Mouse (Mus musculus) kidney, embryonic 15.5 days (tissue): ENCODE measurements around the gene Lurap1l. TPM values are rescaled to one million over a fixed set of nuclear protein-coding genes. Genes with fewer than 3 reads are reported as not detected.

Source experiments
- ATAC-seq: fragments of 200-750 bp; cut with Nextera tagmentation; replicated peaks from 2 replicates; pipeline ENCODE4 v1.8.0; 2017; ENCODE audit warnings: moderate TSS enrichment; ENCODE audit not compliant: low FRiP score
- H3K27ac ChIP-seq: fragments of 300-500 bp; sonication (generic); 2 replicates; pipeline ENCODE4 v1.5.1; 2015; ENCODE audit warnings: mild to moderate bottlenecking, inconsistent platforms
- H3K27me3 ChIP-seq: fragments of 300-500 bp; sonication (generic); 2 replicates; pipeline ENCODE4 v1.6.1; 2015; ENCODE audit warnings: inconsistent platforms
- H3K36me3 ChIP-seq: fragments of 300-500 bp; sonication (generic); 2 replicates; pipeline ENCODE4 v1.6.1; 2015; ENCODE audit warnings: inconsistent platforms
- H3K4me1 ChIP-seq: fragments of 300-500 bp; sonication (generic); 2 replicates; pipeline ENCODE4 v1.6.1; 2015; ENCODE audit warnings: inconsistent platforms
- H3K4me2 ChIP-seq: fragments of 300-500 bp; sonication (generic); 2 replicates; pipeline ENCODE4 v1.6.1; 2015; ENCODE audit warnings: moderate library complexity, mild to moderate bottlenecking, inconsistent platforms
- H3K4me3 ChIP-seq: fragments of 300-500 bp; sonication (generic); replicated peaks from 2 replicates; pipeline ENCODE4 v1.5.1; 2015; ENCODE audit warnings: mild to moderate bottlenecking, inconsistent platforms
- H3K9ac ChIP-seq: fragments of 300-500 bp; sonication (generic); 2 replicates; pipeline ENCODE4 v1.6.1; 2015; ENCODE audit warnings: mild to moderate bottlenecking, inconsistent platforms
- H3K9me3 ChIP-seq: fragments of 300-500 bp; sonication (generic); replicated peaks from 2 replicates; pipeline ENCODE4 v1.6.1; 2016; ENCODE audit warnings: inconsistent platforms
- WGBS: fragments of 180-500 bp; shearing (Covaris S2); methylation state at CpG from one replicate; pipeline ENCODE4 v1.1.7; 2015; ENCODE audit warnings: mixed read lengths; 5-methylcytosine and 5-hydroxymethylcytosine counted together
- polyA plus RNA-seq: library from polyadenylated mRNA; unstranded; fragments of >200 nt; fragmentation: Nextera tagmentation; extraction: Ambion mirVana; gene quantifications from 2 replicates; pipeline ENCODE4 v1.2.1, GENCODE M21; 2015

The Lurap1l gene
- 13.6 and 15.0 TPM in 2 replicates for polyA plus RNA-seq

DNA sequence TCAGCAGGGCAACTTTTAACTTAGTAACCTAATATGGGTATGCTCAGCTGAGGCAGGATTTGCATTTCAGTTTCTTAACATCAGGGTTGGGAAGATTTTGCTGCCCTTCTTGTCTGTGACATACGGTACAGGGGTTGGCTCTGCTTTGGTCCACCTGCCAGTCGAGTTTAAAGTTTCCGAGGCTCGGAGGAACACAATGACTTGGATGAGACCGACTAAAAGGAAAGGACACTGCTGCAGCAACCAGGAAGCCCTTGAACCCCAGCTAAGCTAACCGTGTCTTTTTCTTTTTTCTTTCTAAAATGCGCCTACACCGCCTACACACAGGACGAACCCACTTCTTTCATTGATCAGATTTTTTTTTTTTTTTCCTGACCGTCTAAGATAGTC, at the start of gene Lurap1l:
Lurap1l (plus strand) TSS at position 166 of the 390 bp plus-strand sequence.
- no peaks in the 10 kb centered on the region; the same call in 1 of the 2 replicates for H3K36me3 ChIP-seq
- peak within 1 kb of the TSS; percentile 86 for H3K4me3 ChIP-seq
- H3K27me3 ChIP-seq, result no peaks in the 10 kb centered on the region
- peaks cover 14% of the 10 kb centered on the region for H3K4me1 ChIP-seq
- 1% methylated on average over 10 of the region's 10 CpGs for WGBS
- no peaks in the 10 kb centered on the region for H3K9me3 ChIP-seq
- ATAC-seq, result peak; percentile 67
- H3K27ac ChIP-seq, result peak within 1 kb of the TSS; percentile 93
- peak within 1 kb of the TSS; percentile 84 for H3K9ac ChIP-seq
- peak within 1 kb of the TSS; percentile 84 for H3K4me2 ChIP-seq

GRCm38 (mm10) chr4:80862962-80863361, 47.5 kb upstream of the Lurap1l start:
- H3K27me3 ChIP-seq, result no peaks in the 10 kb centered on the region
- no peak overlapping the region for H3K4me3 ChIP-seq
- ATAC-seq, result no peak
- H3K27ac ChIP-seq, result no peak overlapping the region
- H3K4me1 ChIP-seq, result peaks cover 6% of the 10 kb centered on the region; the same call in 1 of the 2 replicates
- no peak overlapping the region for H3K9ac ChIP-seq
- H3K36me3 ChIP-seq, result no peaks in the 10 kb centered on the region
- 87% methylated on average over 9 of the region's 9 CpGs for WGBS
- H3K9me3 ChIP-seq, result no peaks in the 10 kb centered on the region
- no peak overlapping the region for H3K4me2 ChIP-seq

DNA sequence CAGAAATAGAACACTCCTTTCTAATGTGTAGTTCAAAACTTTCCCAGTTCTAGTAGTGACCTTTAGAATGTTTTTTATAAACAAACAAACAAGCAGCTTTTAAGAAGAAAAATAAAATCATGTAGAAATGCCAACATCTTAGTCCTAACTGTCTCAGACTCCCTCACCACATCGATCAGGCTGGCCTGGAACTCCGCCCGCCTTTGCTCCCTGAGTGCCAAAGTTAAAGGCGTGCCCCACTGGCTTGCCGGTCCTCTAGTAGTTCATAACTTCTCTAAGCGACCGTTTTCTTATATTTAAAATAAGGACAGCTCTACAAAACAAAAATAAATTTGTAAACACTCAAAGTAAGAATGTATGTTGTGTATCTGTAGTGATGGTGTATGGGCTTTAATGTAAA, 46.5 kb upstream of the Lurap1l start:
- no peak overlapping the region for H3K27ac ChIP-seq
- H3K4me3 ChIP-seq, result no peak overlapping the region
- no peaks in the 10 kb centered on the region for H3K9me3 ChIP-seq
- ATAC-seq, result no peak
- H3K4me2 ChIP-seq, result no peak overlapping the region
- H3K9ac ChIP-seq, result no peak overlapping the region
- no peaks in the 10 kb centered on the region for H3K36me3 ChIP-seq
- peaks cover 6% of the 10 kb centered on the region; the same call in 1 of the 2 replicates for H3K4me1 ChIP-seq
- H3K27me3 ChIP-seq, result no peaks in the 10 kb centered on the region
- 66% methylated on average over 7 of the region's 7 CpGs for WGBS

GRCm38 (mm10) chr4:80864511-80864922, 45.9 kb upstream of the Lurap1l start:
- Histone ChIP-seq H3K4me1 (peaks cover 6% of the 10 kb centered on the region; the same call in 1 of the 2 replicates), H3K9me3 (no peaks in the 10 kb centered on the region), H3K4me3 (peak overlapping the region; percentile 42), H3K27ac (no peak overlapping the region), H3K36me3 (no peaks in the 10 kb centered on the region), H3K4me2 (peak overlapping the region; percentile 68), H3K9ac (peak overlapping the region; percentile 38; the same call in 1 of the 2 replicates), H3K27me3 (no peaks in the 10 kb centered on the region)
- ATAC-seq, result peak; percentile 75
- under 1% methylated on average over 17 of the region's 17 CpGs for WGBS

DNA sequence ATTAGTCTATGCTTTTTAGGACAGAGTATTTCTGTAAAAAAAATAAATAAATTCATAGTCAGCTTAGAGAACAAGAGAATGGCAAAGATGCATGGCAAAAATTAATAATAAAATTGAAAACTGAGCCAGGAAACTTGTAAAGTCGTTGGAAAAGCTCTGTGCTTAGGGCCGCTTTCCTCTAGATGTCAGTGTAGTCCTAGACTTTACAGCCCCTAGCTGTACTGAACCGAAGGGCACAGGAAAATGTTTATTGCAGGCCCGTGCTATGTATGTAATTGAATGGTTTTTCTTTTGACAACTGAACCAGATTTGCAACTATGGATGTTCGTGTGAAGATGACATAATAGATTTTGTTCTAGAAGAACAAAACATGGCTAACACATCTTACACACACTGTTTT, 44.4 kb upstream of the Lurap1l start:
- 15% methylated on average over 5 of the region's 5 CpGs for WGBS
- Histone ChIP-seq H3K4me3 (no peak overlapping the region), H3K4me2 (no peak overlapping the region), H3K36me3 (no peaks in the 10 kb centered on the region), H3K9ac (no peak overlapping the region), H3K4me1 (peaks cover 6% of the 10 kb centered on the region; the same call in 1 of the 2 replicates), H3K27me3 (no peaks in the 10 kb centered on the region), H3K9me3 (no peaks in the 10 kb centered on the region), H3K27ac (no peak overlapping the region)
- ATAC-seq, result peak; percentile 79

GRCm38 (mm10) chr4:80869598-80869997, 40.8 kb upstream of the Lurap1l start:
- no peak overlapping the region for H3K9ac ChIP-seq
- H3K36me3 ChIP-seq, result no peaks in the 10 kb centered on the region
- H3K4me3 ChIP-seq, result no peak overlapping the region
- no peaks in the 10 kb centered on the region for H3K9me3 ChIP-seq
- H3K4me2 ChIP-seq, result no peak overlapping the region
- no peaks in the 10 kb centered on the region for H3K27me3 ChIP-seq
- ATAC-seq, result no peak
- 45% methylated on average over 2 of the region's 2 CpGs for WGBS
- H3K4me1 ChIP-seq, result peaks cover 18% of the 10 kb centered on the region
- no peak overlapping the region for H3K27ac ChIP-seq

DNA sequence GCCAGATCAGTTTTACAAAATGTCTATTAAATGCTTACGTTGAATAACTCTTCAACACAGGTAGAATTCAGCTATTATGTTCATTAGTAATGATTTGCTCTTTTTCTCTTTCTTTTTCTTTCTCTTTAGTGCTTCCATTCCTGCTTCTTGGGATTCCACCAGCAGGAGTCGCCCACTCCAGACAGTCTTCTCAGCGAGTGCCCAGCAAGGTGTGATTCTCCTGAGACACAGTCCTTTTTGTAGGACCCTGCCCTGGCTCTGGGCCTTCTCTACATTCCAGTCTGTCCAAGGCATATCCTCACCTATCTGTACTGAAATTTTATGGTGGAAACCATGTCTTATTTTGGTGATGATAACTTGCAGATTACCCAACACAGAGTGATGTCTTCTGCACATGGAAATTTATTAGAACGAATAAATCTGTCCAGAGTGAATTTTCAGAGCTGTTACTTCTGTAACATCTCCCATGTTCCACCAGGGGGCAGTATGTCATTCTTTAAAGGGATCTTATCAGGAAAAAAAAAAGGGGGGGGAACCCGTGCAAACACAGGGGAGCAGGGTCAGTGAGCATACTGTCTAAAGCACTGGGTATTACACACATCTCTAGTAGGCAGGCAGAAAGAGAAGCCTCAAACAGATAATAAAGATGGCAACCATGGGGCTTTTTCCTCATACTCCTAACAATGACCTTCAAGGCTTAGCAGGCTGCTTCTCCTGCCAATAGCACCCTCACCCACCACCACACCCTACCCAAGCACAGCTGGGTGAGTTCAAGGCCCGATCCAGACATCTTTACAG, 37.4 kb upstream of the Lurap1l start:
- Histone ChIP-seq H3K9ac (no peak overlapping the region), H3K27me3 (no peaks in the 10 kb centered on the region), H3K36me3 (no peaks in the 10 kb centered on the region), H3K27ac (peak overlapping the region; percentile 48; the same call in 1 of the 2 replicates), H3K4me1 (peaks cover 19% of the 10 kb centered on the region), H3K4me3 (no peak overlapping the region), H3K9me3 (no peaks in the 10 kb centered on the region), H3K4me2 (no peak overlapping the region)
- WGBS, result 36% methylated on average over 6 of the region's 6 CpGs
- no peak; the same call in 1 of the 2 replicates for ATAC-seq

DNA sequence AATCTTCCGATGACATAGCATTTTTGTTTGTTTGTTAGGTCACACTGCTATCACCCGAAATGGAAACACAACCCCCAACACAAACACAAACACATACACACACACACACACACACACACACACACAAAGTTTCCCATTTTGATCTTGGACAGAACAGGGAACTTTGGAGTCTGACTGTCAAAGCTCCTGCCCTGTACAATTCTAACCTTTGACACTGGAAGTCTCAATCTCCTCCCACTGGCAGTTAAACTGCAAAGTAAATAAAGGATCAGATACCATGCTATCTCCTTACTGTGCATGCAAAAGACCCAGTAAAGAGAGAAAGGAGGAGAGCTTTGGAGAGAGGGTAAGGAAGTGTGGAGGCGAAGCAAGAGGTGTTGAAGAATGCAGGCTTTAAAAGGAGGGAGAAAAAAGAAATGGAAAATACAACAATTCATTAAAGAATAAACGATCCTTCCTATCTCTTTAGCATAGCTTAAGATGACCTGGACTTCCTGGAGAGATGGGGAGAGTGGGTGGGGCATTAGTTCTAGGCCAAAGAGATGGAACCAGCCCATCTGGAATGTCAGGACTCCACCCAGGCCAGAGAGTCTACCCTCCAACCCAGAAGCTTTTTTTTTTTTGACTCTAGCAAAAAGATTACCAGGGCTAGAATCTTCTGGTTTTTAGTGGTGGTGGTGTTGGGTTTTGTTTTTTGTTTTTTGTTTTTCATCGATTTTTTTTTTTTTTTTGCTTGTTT, 36.2 kb upstream of the Lurap1l start:
- peak; percentile 84 for ATAC-seq
- no peak overlapping the region for H3K4me2 ChIP-seq
- no peaks in the 10 kb centered on the region for H3K36me3 ChIP-seq
- peak overlapping the region; percentile 48; the same call in 1 of the 2 replicates for H3K27ac ChIP-seq
- no peaks in the 10 kb centered on the region for H3K27me3 ChIP-seq
- H3K4me3 ChIP-seq, result no peak overlapping the region
- H3K9me3 ChIP-seq, result no peaks in the 10 kb centered on the region
- WGBS, result 23% methylated on average over 5 of the region's 5 CpGs
- H3K4me1 ChIP-seq, result peaks cover 19% of the 10 kb centered on the region
- H3K9ac ChIP-seq, result no peak overlapping the region

DNA sequence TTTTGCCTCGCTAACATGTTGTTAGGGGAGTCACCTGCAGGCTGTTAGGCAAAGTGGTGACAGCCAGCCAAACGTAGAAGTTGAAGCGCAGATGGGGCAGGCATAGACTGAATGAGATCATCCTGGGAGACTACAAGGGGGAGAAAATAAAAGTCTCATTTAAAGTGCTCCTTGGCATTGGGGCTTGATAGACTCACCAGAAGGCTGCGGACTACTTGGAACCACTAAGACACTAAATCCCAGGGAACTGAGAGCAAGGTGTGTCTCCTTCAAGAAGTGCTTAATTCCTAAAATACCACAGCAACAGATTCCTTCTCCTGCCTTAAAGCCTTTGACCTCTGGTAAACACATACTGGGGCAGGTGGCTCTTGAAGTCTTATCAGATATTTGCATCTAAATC, 35.4 kb upstream of the Lurap1l start:
- WGBS, result 67% methylated on average over 4 of the region's 4 CpGs
- Histone ChIP-seq H3K9me3 (no peaks in the 10 kb centered on the region), H3K27ac (no peak overlapping the region), H3K27me3 (no peaks in the 10 kb centered on the region), H3K36me3 (no peaks in the 10 kb centered on the region), H3K4me2 (no peak overlapping the region), H3K9ac (no peak overlapping the region), H3K4me3 (no peak overlapping the region), H3K4me1 (peaks cover 19% of the 10 kb centered on the region)
- no peak for ATAC-seq

GRCm38 (mm10) chr4:80881996-80882599, 28.3 kb upstream of the Lurap1l start:
- 72% methylated on average over 1 of the region's 1 CpGs for WGBS
- H3K4me3 ChIP-seq, result no peak overlapping the region
- no peaks in the 10 kb centered on the region for H3K4me1 ChIP-seq
- ATAC-seq, result no peak
- H3K27me3 ChIP-seq, result no peaks in the 10 kb centered on the region
- no peaks in the 10 kb centered on the region for H3K36me3 ChIP-seq
- H3K27ac ChIP-seq, result no peak overlapping the region
- no peak overlapping the region for H3K9ac ChIP-seq
- H3K4me2 ChIP-seq, result no peak overlapping the region
- no peaks in the 10 kb centered on the region for H3K9me3 ChIP-seq

- Histone ChIP-seq H3K4me1 (no peaks in the 10 kb centered on the region), H3K9ac (no peak overlapping the region), H3K27me3 (no peaks in the 10 kb centered on the region), H3K27ac (no peak overlapping the region), H3K4me3 (no peak overlapping the region), H3K4me2 (no peak overlapping the region), H3K9me3 (no peaks in the 10 kb centered on the region), H3K36me3 (no peaks in the 10 kb centered on the region)
- 79% methylated on average over 4 of the region's 4 CpGs for WGBS
- ATAC-seq, result no peak
These were observed 23.8 kb upstream of the Lurap1l start for GRCm38 (mm10) chr4:80886631-80887030.

DNA sequence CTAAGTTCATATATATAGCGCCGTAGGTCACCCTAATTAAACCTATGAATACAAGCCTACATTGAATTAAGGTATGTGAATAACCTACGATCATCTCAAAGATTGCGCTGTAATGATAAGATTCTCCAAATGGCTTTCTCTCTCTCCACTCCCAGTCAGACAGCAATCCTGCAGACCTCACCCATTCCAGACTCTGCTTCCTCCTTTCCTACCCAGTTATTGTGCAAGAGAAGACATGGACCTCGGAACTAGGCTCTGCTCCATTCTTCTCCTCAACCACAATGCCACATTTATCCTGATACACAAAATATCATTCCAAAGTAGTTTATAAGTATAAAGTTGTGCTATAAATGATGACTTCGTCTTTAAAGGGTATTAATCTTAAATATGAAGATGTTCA, 19.4 kb upstream of the Lurap1l start:
- no peak for ATAC-seq
- no peaks in the 10 kb centered on the region for H3K27me3 ChIP-seq
- H3K4me2 ChIP-seq, result no peak overlapping the region
- no peak overlapping the region for H3K27ac ChIP-seq
- H3K36me3 ChIP-seq, result no peaks in the 10 kb centered on the region
- no peak overlapping the region for H3K4me3 ChIP-seq
- no peak overlapping the region for H3K9ac ChIP-seq
- WGBS, result 93% methylated on average over 6 of the region's 6 CpGs
- no peaks in the 10 kb centered on the region for H3K9me3 ChIP-seq
- peaks cover 7% of the 10 kb centered on the region; the same call in 1 of the 2 replicates for H3K4me1 ChIP-seq
